Mouse (Mus musculus) kidney, adult 2 months (tissue): ENCODE data around the gene Csf2rb. TPM values are rescaled to one million over a fixed set of nuclear protein-coding genes. Genes with fewer than 3 reads are reported as not detected.
"Not testable (repeated sequence)": the region's sequence is repeated elsewhere in the genome, so short reads cannot be mapped to it uniquely, and the experiment has no call there.

Source experiments
- DNase-seq: peaks from one replicate; pipeline ENCODE4 v3.0.0; 2021
- H3K27ac ChIP-seq: fragments of 200-500 bp; 2 replicates; pipeline ENCODE4 v1.5.1; 2012; ENCODE audit warnings: low read depth, low read length, control low read depth, inconsistent platforms; ENCODE audit not compliant: insufficient read depth
- H3K27me3 ChIP-seq: fragments of 200-500 bp; replicated peaks from 2 replicates; pipeline ENCODE4 v1.6.1; 2012; ENCODE audit warnings: mild to moderate bottlenecking, moderate library complexity, low read length, inconsistent platforms; ENCODE audit not compliant: control insufficient read depth, insufficient read depth
- H3K36me3 ChIP-seq: fragments of 200-500 bp; 2 replicates; pipeline ENCODE4 v1.6.1; 2012; ENCODE audit warnings: mild to moderate bottlenecking, moderate library complexity, low read length, inconsistent platforms; ENCODE audit not compliant: control insufficient read depth, insufficient read depth
- H3K4me1 ChIP-seq: fragments of 200-500 bp; 2 replicates; pipeline ENCODE4 v1.6.1; 2011; ENCODE audit warnings: low read length; ENCODE audit not compliant: control insufficient read depth, insufficient read depth
- H3K4me3 ChIP-seq: fragments of 200-500 bp; 2 replicates; pipeline ENCODE4 v1.5.1; 2011; ENCODE audit warnings: mild to moderate bottlenecking, low read depth, low read length, control low read depth; ENCODE audit not compliant: insufficient read depth
- CTCF ChIP-seq: fragments of 200-500 bp; conservative IDR thresholded peaks from 2 replicates; pipeline ENCODE4 v1.5.1; 2011; ENCODE audit warnings: low read depth, mild to moderate bottlenecking, control low read depth, low read length, moderate library complexity, mixed read lengths; ENCODE audit not compliant: insufficient read depth, insufficient read length
- POLR2A ChIP-seq: fragments of 200-500 bp; IDR thresholded peaks from one replicate; pipeline ENCODE4 v1.6.1; 2011; ENCODE audit warnings: low read depth, low read length, control low read depth
- WGBS: fragments of 180-500 bp; shearing (Covaris S2); methylation state at CpG from one replicate; pipeline ENCODE4 v1.1.7; 2018; 5-methylcytosine and 5-hydroxymethylcytosine counted together
- polyA plus RNA-seq: library from polyadenylated mRNA; depleted of rRNA; stranded (reverse); fragments of >200 nt; gene quantifications from 2 replicates; pipeline ENCODE4 v1.2.3, GENCODE M21; 2012

Csf2rb gene
- polyA plus RNA-seq, 1 experiment: 7.3 TPM

- Histone ChIP-seq H3K27me3 (no peaks in the 10 kb centered on the region), H3K4me1 (no peaks in the 10 kb centered on the region), H3K4me3 (no peak overlapping the region), H3K36me3 (no peaks in the 10 kb centered on the region), H3K27ac (no peak overlapping the region)
- 82% methylated on average over 4 of the region's 4 CpGs for WGBS
- DNase-seq: no peak
- TF ChIP-seq POLR2A (no peak), CTCF (no peak)
These were observed 5.2 kb downstream of the Csf2rb start for GRCm38 (mm10) chr15:78330706-78331105.

- Histone ChIP-seq H3K27me3 (no peaks in the 10 kb centered on the region), H3K36me3 (no peaks in the 10 kb centered on the region), H3K4me1 (no peaks in the 10 kb centered on the region), H3K4me3 (no peak overlapping the region), H3K27ac (no peak overlapping the region)
- WGBS: 67% methylated on average over 5 of the region's 5 CpGs
- DNase-seq: no peak
- TF ChIP-seq POLR2A (no peak), CTCF (no peak)
These were observed 6.2 kb downstream of the Csf2rb start for GRCm38 (mm10) chr15:78331523-78332340.

GRCm38 (mm10) chr15:78332981-78333380 is 7.4 kb downstream of the Csf2rb start:
- DNase-seq: no peak
- H3K27me3 ChIP-seq: no peaks in the 10 kb centered on the region
- no peak overlapping the region for H3K27ac ChIP-seq
- WGBS: 73% methylated on average over 6 of the region's 6 CpGs
- H3K4me3 ChIP-seq: no peak overlapping the region
- no peaks in the 10 kb centered on the region for H3K4me1 ChIP-seq
- H3K36me3 ChIP-seq: no peaks in the 10 kb centered on the region
- no peak for TF ChIP-seq POLR2A
- TF ChIP-seq CTCF: no peak

- Histone ChIP-seq H3K36me3 (no peaks in the 10 kb centered on the region), H3K4me1 (no peaks in the 10 kb centered on the region), H3K27me3 (no peaks in the 10 kb centered on the region), H3K27ac (no peak overlapping the region), H3K4me3 (no peak overlapping the region)
- TF ChIP-seq POLR2A (no peak), CTCF (no peak)
- WGBS: 75% methylated on average over 3 of the region's 3 CpGs
- no peak for DNase-seq
These were observed 8.8 kb downstream of the Csf2rb start for GRCm38 (mm10) chr15:78334380-78334779.

DNA sequence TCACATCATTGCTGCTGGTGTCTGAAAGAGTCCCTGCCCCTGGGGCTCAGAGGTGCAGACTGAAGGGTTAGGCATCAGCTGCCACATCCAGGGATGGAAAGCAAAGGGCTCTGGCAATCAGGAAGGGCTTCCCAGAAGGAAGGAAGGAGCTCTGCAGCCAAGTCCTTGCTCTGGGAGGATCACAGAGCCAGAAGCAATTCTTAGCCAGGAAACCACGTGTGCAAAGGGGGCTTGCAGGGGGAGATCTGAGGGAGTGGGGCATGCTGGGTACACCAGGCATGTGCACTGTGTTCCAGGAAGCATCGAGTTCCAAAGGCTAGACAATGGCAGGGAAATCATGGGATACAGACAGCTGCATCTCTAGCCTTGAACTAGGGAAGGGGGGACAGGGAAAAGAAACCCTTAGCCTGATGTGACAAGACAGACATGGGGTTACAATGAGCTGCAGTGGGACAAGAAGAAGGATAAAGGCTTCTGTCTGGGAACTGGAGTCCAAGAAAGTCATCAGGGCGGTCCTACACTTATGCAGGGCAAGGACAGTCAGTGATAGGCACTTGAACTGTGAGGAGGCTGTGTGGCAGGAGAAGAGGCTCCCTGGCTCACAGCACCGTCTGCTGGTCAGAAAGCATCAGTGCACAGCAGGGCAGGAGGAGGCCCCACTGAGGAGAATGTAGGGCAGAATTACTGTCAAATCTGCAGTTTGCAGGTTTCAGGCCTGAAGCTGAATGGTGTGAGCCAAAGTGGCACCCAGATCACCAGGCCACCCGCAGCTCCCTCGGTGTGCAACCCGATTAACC is 14.3 kb downstream of the Csf2rb start:
- H3K4me3 ChIP-seq, H3K27ac ChIP-seq, H3K4me1 ChIP-seq, H3K27me3 ChIP-seq, H3K36me3 ChIP-seq: not testable (repeated sequence)
- peak; percentile 38 for DNase-seq
- 32% methylated on average over 7 of the region's 7 CpGs for WGBS
- TF ChIP-seq CTCF: peak; percentile 85

DNA sequence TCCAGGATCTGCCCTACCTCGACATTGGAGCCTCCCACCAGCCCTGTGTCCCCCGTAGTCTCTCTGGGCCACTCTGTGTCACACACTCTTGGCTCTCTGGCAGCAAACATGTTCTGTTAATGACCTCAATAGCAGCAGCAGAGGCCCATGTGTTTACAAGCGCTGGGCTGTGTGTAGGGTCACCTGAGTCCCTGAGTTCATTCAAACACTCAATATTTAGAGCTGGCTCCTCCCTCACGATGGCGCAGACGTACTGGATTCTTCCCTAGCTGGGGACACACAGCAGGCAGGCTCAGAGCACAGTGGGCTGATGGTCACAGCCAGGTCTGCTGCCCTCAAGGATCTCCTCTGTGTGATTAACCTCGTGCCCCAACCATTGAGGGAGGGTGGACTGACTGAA is 15.4 kb downstream of the Csf2rb start:
- not testable (repeated sequence) for H3K27ac ChIP-seq

GRCm38 (mm10) chr15:78343683-78344082 is 18.1 kb downstream of the Csf2rb start:
- no peaks in the 10 kb centered on the region for H3K36me3 ChIP-seq
- peak; percentile 10 for DNase-seq
- H3K27ac ChIP-seq: no peak overlapping the region
- no peak overlapping the region for H3K4me3 ChIP-seq
- H3K4me1 ChIP-seq: peaks cover 10% of the 10 kb centered on the region
- TF ChIP-seq CTCF: no peak
- TF ChIP-seq POLR2A: no peak
- 10% methylated on average over 1 of the region's 1 CpGs for WGBS
- no peaks in the 10 kb centered on the region for H3K27me3 ChIP-seq

More for the DNA sequence above, 15.4 kb downstream of the Csf2rb start:
- H3K4me1 ChIP-seq: peaks cover 10% of the 10 kb centered on the region
- H3K4me3 ChIP-seq, H3K27me3 ChIP-seq, DNase-seq, H3K36me3 ChIP-seq: not testable (repeated sequence)
- 70% methylated on average over 7 of the region's 7 CpGs for WGBS

DNA sequence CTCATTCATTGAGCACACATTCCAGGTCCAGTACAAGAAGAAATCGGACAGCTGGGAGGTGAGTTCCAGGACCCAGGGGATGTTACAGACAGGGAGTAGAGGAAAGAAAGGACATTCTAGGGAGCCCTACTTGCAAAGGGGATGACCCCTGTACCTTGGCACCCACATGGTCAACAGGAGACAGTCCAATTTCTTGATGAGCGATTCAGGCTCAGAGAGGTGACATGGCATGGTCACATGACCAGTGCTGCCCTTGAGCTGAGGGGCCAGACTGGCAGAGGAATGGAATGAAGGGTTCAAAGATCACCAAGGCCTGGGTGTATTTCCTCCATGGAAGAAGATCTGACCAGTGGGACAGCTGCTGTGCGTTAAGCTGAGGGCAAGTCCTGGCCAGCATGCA is 19.0 kb downstream of the Csf2rb start:
- H3K4me1 ChIP-seq: peaks cover 10% of the 10 kb centered on the region
- H3K4me3 ChIP-seq: no peak overlapping the region
- H3K36me3 ChIP-seq: no peaks in the 10 kb centered on the region
- TF ChIP-seq POLR2A (no peak), CTCF (no peak)
- WGBS: 50% methylated on average over 3 of the region's 3 CpGs
- H3K27me3 ChIP-seq: no peaks in the 10 kb centered on the region
- no peak overlapping the region for H3K27ac ChIP-seq
- DNase-seq: peak; percentile 77
